Mouse (Mus musculus): ENCODE results near the gene Fam206a. TPM values are rescaled to one million over a fixed set of nuclear protein-coding genes. Genes with fewer than 3 reads are reported as not detected.
A peak's percentile ranks its signal among the peaks of the same experiment; 100 is the strongest.

The Fam206a gene
- polyA plus RNA-seq, 1 experiment from 2014 or later: 17.6 TPM

DNA sequence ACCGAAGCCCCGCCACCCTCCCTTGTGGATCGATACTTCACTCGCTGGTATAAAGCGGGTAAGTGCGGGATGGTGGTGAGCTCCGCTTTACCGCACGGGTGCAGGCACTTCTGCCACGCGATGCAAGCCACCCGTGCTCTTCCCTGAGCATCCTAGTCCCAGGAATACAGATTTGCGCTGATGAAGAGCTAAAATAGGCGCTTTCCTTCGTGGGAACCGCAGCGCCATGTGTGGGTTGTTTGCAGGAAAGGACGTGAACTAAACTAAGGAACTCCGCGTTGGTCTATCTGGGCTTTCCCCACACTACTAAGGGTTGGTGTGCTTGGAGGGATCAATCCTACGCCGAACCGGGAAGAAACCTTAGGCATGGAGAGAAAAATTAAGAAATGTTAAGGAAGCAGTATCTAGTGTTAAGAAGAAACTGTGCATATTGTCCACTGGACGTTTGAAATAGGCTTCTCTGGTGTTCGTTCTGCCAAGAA is 565 bp downstream of the Fam206a start:
- Histone ChIP-seq H3K9me3 (ENCODE audit: control insufficient read depth, low read length) (no peaks in the 10 kb centered on the region), H3K4me2 (ENCODE audit: low read depth, low read length) (peak overlapping the region; percentile 58), H3K27ac (replicated peaks; ENCODE audit: low read depth, low read length) (peak overlapping the region; percentile 84), H3K4me1 (ENCODE audit: control insufficient read depth, insufficient read depth, low read length) (peaks cover 13% of the 10 kb centered on the region; the same call in 1 of the 2 replicates), H3K9ac (ENCODE audit: low read depth, low read length) (peak overlapping the region; percentile 86), H3K4me3 (ENCODE audit: low read depth, low read length) (peak overlapping the region; percentile 68), H3K36me3 (ENCODE audit: control insufficient read depth, insufficient read depth, low read length) (peaks cover 58% of the 10 kb centered on the region), H3K27me3 (replicated peaks; ENCODE audit: control insufficient read depth, insufficient read depth, low read length) (no peaks in the 10 kb centered on the region)
- DNase-seq (ENCODE audit: low spot score) (no peak), ATAC-seq (ENCODE audit: low read depth) (0 out of 2 replicates have a peak, but pooled peaks have one; percentile 10)
- 3% methylated on average over 25 of the region's 25 CpGs for WGBS

GRCm38 (mm10) chr4:56809050-56809449 is 6.9 kb downstream of the Fam206a start:
- WGBS: 71% methylated on average over 4 of the region's 4 CpGs
- Histone ChIP-seq H3K4me2 (ENCODE audit: low read depth, low read length) (no peak overlapping the region), H3K4me3 (ENCODE audit: low read depth, low read length) (no peak overlapping the region)

DNA sequence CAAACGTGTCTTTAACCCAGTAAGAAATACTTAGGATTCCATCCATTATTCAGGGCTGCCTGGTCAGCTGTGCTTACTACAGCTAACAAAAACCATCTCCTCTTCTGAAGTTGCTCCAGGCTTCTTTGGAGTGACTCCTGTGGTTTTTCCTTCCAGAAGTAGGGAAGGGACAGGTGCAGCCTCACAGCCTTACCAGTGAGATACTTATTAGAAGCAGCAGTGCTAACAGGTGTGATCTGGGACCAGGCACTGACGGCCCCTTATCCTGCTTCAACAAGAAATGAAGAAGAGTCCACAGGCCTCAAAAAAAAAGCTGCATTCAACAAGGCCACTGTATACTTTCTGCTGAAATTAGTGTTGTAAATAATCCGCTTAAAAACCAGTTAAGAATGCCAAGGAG is 9.5 kb downstream of the Fam206a start:
- no peaks in the 10 kb centered on the region for H3K9me3 ChIP-seq (ENCODE audit: control insufficient read depth, low read length)
- 58% methylated on average over 3 of the region's 3 CpGs for WGBS

More at GRCm38 (mm10) chr4:56809050-56809449, 6.9 kb downstream of the Fam206a start:
- no peak for ATAC-seq (ENCODE audit: low read depth)
- no peak for DNase-seq (ENCODE audit: low spot score)
- no peaks in the 10 kb centered on the region for H3K9me3 ChIP-seq (ENCODE audit: control insufficient read depth, low read length)
- no peak overlapping the region for H3K9ac ChIP-seq (ENCODE audit: low read depth, low read length)
- H3K36me3 ChIP-seq (ENCODE audit: control insufficient read depth, insufficient read depth, low read length): peaks cover 56% of the 10 kb centered on the region
- no peaks in the 10 kb centered on the region for H3K27me3 ChIP-seq (replicated peaks; ENCODE audit: control insufficient read depth, insufficient read depth, low read length)
- H3K27ac ChIP-seq (replicated peaks; ENCODE audit: low read depth, low read length): no peak overlapping the region
- no peaks in the 10 kb centered on the region for H3K4me1 ChIP-seq (ENCODE audit: control insufficient read depth, insufficient read depth, low read length)

GRCm38 (mm10) chr4:56812096-56812495 is 10.0 kb downstream of the Fam206a start:
- ATAC-seq (ENCODE audit: low read depth) (no peak), DNase-seq (ENCODE audit: low spot score) (no peak)
- no peaks in the 10 kb centered on the region for H3K4me1 ChIP-seq (ENCODE audit: control insufficient read depth, insufficient read depth, low read length)
- WGBS: 74% methylated on average over 4 of the region's 4 CpGs
- no peaks in the 10 kb centered on the region for H3K27me3 ChIP-seq (replicated peaks; ENCODE audit: control insufficient read depth, insufficient read depth, low read length)
- H3K9me3 ChIP-seq (ENCODE audit: control insufficient read depth, low read length): no peaks in the 10 kb centered on the region
- H3K27ac ChIP-seq (replicated peaks; ENCODE audit: low read depth, low read length): no peak overlapping the region; the same call in 1 of the 2 replicates
- H3K4me3 ChIP-seq (ENCODE audit: low read depth, low read length): no peak overlapping the region
- no peak overlapping the region for H3K9ac ChIP-seq (ENCODE audit: low read depth, low read length)
- no peak overlapping the region for H3K4me2 ChIP-seq (ENCODE audit: low read depth, low read length)
- H3K36me3 ChIP-seq (ENCODE audit: control insufficient read depth, insufficient read depth, low read length): peaks cover 26% of the 10 kb centered on the region; the same call in 1 of the 2 replicates

More for the DNA sequence above, 9.5 kb downstream of the Fam206a start:
- DNase-seq (ENCODE audit: low spot score) (peak; percentile 21), ATAC-seq (ENCODE audit: low read depth) (peak; percentile 14; the same call in 1 of the 2 replicates)
- H3K36me3 ChIP-seq (ENCODE audit: control insufficient read depth, insufficient read depth, low read length): peaks cover 31% of the 10 kb centered on the region
- no peak overlapping the region for H3K27ac ChIP-seq (replicated peaks; ENCODE audit: low read depth, low read length)
- no peak overlapping the region for H3K4me2 ChIP-seq (ENCODE audit: low read depth, low read length)
- no peak overlapping the region for H3K9ac ChIP-seq (ENCODE audit: low read depth, low read length)
- H3K27me3 ChIP-seq (replicated peaks; ENCODE audit: control insufficient read depth, insufficient read depth, low read length): no peaks in the 10 kb centered on the region
- no peak overlapping the region for H3K4me3 ChIP-seq (ENCODE audit: low read depth, low read length)
- no peaks in the 10 kb centered on the region for H3K4me1 ChIP-seq (ENCODE audit: control insufficient read depth, insufficient read depth, low read length)

GRCm38 (mm10) chr4:56815131-56815530 is 13.0 kb downstream of the Fam206a start:
- H3K36me3 ChIP-seq (ENCODE audit: control insufficient read depth, insufficient read depth, low read length): peaks cover 15% of the 10 kb centered on the region; the same call in 1 of the 2 replicates
- 65% methylated on average over 8 of the region's 8 CpGs for WGBS
- H3K9ac ChIP-seq (ENCODE audit: low read depth, low read length): no peak overlapping the region
- no peak overlapping the region for H3K4me3 ChIP-seq (ENCODE audit: low read depth, low read length)
- ATAC-seq (ENCODE audit: low read depth): no peak
- H3K27ac ChIP-seq (replicated peaks; ENCODE audit: low read depth, low read length): no peak overlapping the region
- no peaks in the 10 kb centered on the region for H3K4me1 ChIP-seq (ENCODE audit: control insufficient read depth, insufficient read depth, low read length)
- H3K27me3 ChIP-seq (replicated peaks; ENCODE audit: control insufficient read depth, insufficient read depth, low read length): no peaks in the 10 kb centered on the region
- no peak overlapping the region for H3K4me2 ChIP-seq (ENCODE audit: low read depth, low read length)
- no peak for DNase-seq (ENCODE audit: low spot score)
- no peaks in the 10 kb centered on the region for H3K9me3 ChIP-seq (ENCODE audit: control insufficient read depth, low read length)

DNA sequence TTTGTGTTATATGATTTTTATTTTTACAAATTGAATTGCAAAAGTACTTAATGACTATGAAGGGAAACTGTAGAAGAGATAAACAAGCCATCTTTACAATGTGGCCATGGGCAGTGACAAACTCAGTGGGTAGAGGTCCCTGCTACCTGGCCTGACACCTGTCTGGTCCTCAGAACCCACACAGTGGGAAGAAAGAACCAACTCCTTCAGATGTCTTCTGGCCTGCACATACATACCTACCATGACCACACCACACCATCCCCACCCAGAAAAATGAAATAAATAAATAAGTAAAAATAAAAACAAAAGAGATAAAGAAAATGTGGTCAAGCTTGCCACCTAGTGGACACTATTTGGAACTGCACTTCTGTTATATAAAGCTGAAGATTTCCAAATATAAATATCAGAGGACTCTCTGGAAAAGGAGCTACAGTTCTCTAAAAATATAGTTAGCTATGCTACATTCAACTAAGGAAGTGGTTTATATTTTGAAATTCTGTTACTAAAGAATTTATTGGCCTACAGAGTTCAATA is 17.9 kb downstream of the Fam206a start:
- no peak overlapping the region for H3K9ac ChIP-seq (ENCODE audit: low read depth, low read length)
- H3K4me1 ChIP-seq (ENCODE audit: control insufficient read depth, insufficient read depth, low read length): no peaks in the 10 kb centered on the region
- no peak for DNase-seq (ENCODE audit: low spot score)
- no peak for ATAC-seq (ENCODE audit: low read depth)
- H3K27ac ChIP-seq (replicated peaks; ENCODE audit: low read depth, low read length): no peak overlapping the region
- no peak overlapping the region for H3K4me2 ChIP-seq (ENCODE audit: low read depth, low read length)
- H3K36me3 ChIP-seq (ENCODE audit: control insufficient read depth, insufficient read depth, low read length): no peaks in the 10 kb centered on the region
- no peak overlapping the region for H3K4me3 ChIP-seq (ENCODE audit: low read depth, low read length)
- H3K9me3 ChIP-seq (ENCODE audit: control insufficient read depth, low read length): no peaks in the 10 kb centered on the region
- no peaks in the 10 kb centered on the region for H3K27me3 ChIP-seq (replicated peaks; ENCODE audit: control insufficient read depth, insufficient read depth, low read length)

- Histone ChIP-seq H3K9ac (ENCODE audit: low read depth, low read length) (no peak overlapping the region), H3K4me2 (ENCODE audit: low read depth, low read length) (no peak overlapping the region), H3K4me1 (ENCODE audit: control insufficient read depth, insufficient read depth, low read length) (no peaks in the 10 kb centered on the region), H3K4me3 (ENCODE audit: low read depth, low read length) (no peak overlapping the region), H3K36me3 (ENCODE audit: control insufficient read depth, insufficient read depth, low read length) (peaks cover 12% of the 10 kb centered on the region), H3K27ac (replicated peaks; ENCODE audit: low read depth, low read length) (no peak overlapping the region), H3K9me3 (ENCODE audit: control insufficient read depth, low read length) (no peaks in the 10 kb centered on the region), H3K27me3 (replicated peaks; ENCODE audit: control insufficient read depth, insufficient read depth, low read length) (no peaks in the 10 kb centered on the region)
- 92% methylated on average over 9 of the region's 9 CpGs for WGBS
- ATAC-seq (ENCODE audit: low read depth) (no peak), DNase-seq (ENCODE audit: low spot score) (no peak)
Observed at GRCm38 (mm10) chr4:56824231-56824630, 22.1 kb downstream of the Fam206a start.

DNA sequence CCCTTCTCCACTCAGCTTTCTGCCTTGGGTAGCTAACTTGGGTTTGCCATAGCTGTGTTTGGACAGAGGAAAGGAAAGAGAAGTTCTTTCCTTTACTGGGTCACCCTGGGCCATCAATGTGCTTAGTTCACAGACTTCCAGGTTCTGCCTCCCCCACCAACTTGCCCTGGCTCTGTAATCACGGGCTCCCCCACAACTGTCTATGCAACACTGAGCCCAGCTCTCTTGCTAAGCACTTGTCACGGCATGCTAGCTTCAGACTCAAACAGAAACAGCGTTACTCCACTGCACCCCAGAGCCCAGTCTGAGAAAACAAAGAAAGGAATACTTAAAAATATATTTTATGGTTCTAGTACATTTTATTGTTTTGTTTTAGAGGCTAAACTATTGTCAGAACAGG is 26.8 kb downstream of the Fam206a start:
- no peak overlapping the region for H3K4me3 ChIP-seq (ENCODE audit: low read depth, low read length)
- WGBS: 77% methylated on average over 3 of the region's 3 CpGs
- H3K27ac ChIP-seq (replicated peaks; ENCODE audit: low read depth, low read length): no peak overlapping the region
- H3K4me1 ChIP-seq (ENCODE audit: control insufficient read depth, insufficient read depth, low read length): 0 out of 2 replicates have a peak, but pooled peaks cover 6% of the 10 kb centered on the region
- no peaks in the 10 kb centered on the region for H3K27me3 ChIP-seq (replicated peaks; ENCODE audit: control insufficient read depth, insufficient read depth, low read length)
- no peak overlapping the region for H3K9ac ChIP-seq (ENCODE audit: low read depth, low read length)
- DNase-seq (ENCODE audit: low spot score) (no peak), ATAC-seq (ENCODE audit: low read depth) (no peak)
- H3K9me3 ChIP-seq (ENCODE audit: control insufficient read depth, low read length): no peaks in the 10 kb centered on the region
- H3K36me3 ChIP-seq (ENCODE audit: control insufficient read depth, insufficient read depth, low read length): peaks cover 25% of the 10 kb centered on the region
- no peak overlapping the region for H3K4me2 ChIP-seq (ENCODE audit: low read depth, low read length)

DNA sequence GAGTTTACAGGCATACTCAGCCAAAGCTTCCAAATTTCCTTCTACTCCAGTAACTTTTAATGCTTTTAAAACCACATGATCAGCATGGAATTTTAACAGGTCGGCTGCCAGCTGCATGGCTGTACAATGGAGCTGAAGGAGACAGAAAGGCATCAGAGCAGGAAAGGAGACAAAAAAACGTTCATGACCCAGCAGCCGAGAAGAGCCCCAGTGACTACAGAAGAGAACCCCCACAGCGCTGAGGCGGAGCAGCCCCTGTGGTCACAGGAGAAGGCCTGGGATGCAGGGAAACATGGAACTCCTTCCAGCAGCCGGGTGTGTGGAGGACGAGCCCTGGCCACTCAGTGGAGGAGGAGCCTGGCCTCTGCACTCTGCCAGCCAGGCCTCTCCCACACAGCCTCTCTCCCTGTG is 27.4 kb downstream of the Fam206a start:
- no peak for DNase-seq (ENCODE audit: low spot score)
- H3K36me3 ChIP-seq (ENCODE audit: control insufficient read depth, insufficient read depth, low read length): peaks cover 28% of the 10 kb centered on the region
- H3K9ac ChIP-seq (ENCODE audit: low read depth, low read length): no peak overlapping the region

More for the DNA sequence above, 27.4 kb downstream of the Fam206a start:
- H3K27me3 ChIP-seq (replicated peaks; ENCODE audit: control insufficient read depth, insufficient read depth, low read length): no peaks in the 10 kb centered on the region
- H3K4me1 ChIP-seq (ENCODE audit: control insufficient read depth, insufficient read depth, low read length): 0 out of 2 replicates have a peak, but pooled peaks cover 6% of the 10 kb centered on the region
- H3K27ac ChIP-seq (replicated peaks; ENCODE audit: low read depth, low read length): no peak overlapping the region
- no peak; the same call in 1 of the 2 replicates for ATAC-seq (ENCODE audit: low read depth)
- WGBS: 60% methylated on average over 7 of the region's 7 CpGs
- H3K9me3 ChIP-seq (ENCODE audit: control insufficient read depth, low read length): no peaks in the 10 kb centered on the region
- no peak overlapping the region for H3K4me3 ChIP-seq (ENCODE audit: low read depth, low read length)
- no peak overlapping the region for H3K4me2 ChIP-seq (ENCODE audit: low read depth, low read length)
